Mouse (Mus musculus): ENCODE data around the gene Dab1.

Dab1 gene

GRCm38 (mm10) chr4:104597490-104598465 lies 978.6 kb downstream of the Dab1 start:
- DNase-seq (ENCODE audit: low read depth): no peak

- no peak for DNase-seq (ENCODE audit: low read depth)
Observed at GRCm38 (mm10) chr4:104602804-104603203, 983.6 kb downstream of the Dab1 start.

GRCm38 (mm10) chr4:104604298-104604697 lies 985.1 kb downstream of the Dab1 start:
- DNase-seq (ENCODE audit: low read depth): no peak

- no peak for DNase-seq (ENCODE audit: low read depth)
Observed at GRCm38 (mm10) chr4:104606881-104607280, 987.7 kb downstream of the Dab1 start.

- no peak for DNase-seq (ENCODE audit: low read depth)
Observed at GRCm38 (mm10) chr4:104607636-104608035, 988.5 kb downstream of the Dab1 start.

GRCm38 (mm10) chr4:104619452-104619851 lies 1000.3 kb downstream of the Dab1 start:
- no peak for DNase-seq (ENCODE audit: low read depth)

- no peak for DNase-seq (ENCODE audit: low read depth)
Observed at GRCm38 (mm10) chr4:104625316-104625715, 1006.2 kb downstream of the Dab1 start.

GRCm38 (mm10) chr4:104628708-104629107 lies 1009.5 kb downstream of the Dab1 start:
- DNase-seq (ENCODE audit: low read depth): no peak

- DNase-seq (ENCODE audit: low read depth): no peak
Observed at GRCm38 (mm10) chr4:104637016-104637415, 1017.9 kb downstream of the Dab1 start.

GRCm38 (mm10) chr4:104640617-104641016 lies 1021.5 kb downstream of the Dab1 start:
- no peak for DNase-seq (ENCODE audit: low read depth)

- no peak for DNase-seq (ENCODE audit: low read depth)
Observed at GRCm38 (mm10) chr4:104642761-104643469, 1023.8 kb downstream of the Dab1 start.

GRCm38 (mm10) chr4:104643534-104644356 lies 1024.6 kb downstream of the Dab1 start:
- DNase-seq (ENCODE audit: low read depth): no peak

GRCm38 (mm10) chr4:104644357-104644630 lies 1025.1 kb downstream of the Dab1 start:
- no peak for DNase-seq (ENCODE audit: low read depth)

GRCm38 (mm10) chr4:104644862-104645261 lies 1025.7 kb downstream of the Dab1 start:
- DNase-seq (ENCODE audit: low read depth): no peak

- no peak for DNase-seq (ENCODE audit: low read depth)
Observed at GRCm38 (mm10) chr4:104651761-104652160, 1032.6 kb downstream of the Dab1 start.

- no peak for DNase-seq (ENCODE audit: low read depth)
Observed at GRCm38 (mm10) chr4:104656728-104657127, 1037.6 kb downstream of the Dab1 start.

- no peak for DNase-seq (ENCODE audit: low read depth)
Observed at GRCm38 (mm10) chr4:104662841-104663614, 1043.9 kb downstream of the Dab1 start.

- DNase-seq (ENCODE audit: low read depth): no peak
Observed at GRCm38 (mm10) chr4:104665553-104665952, 1046.4 kb downstream of the Dab1 start.

GRCm38 (mm10) chr4:104666831-104667551 lies 1047.8 kb downstream of the Dab1 start:
- no peak for DNase-seq (ENCODE audit: low read depth)

GRCm38 (mm10) chr4:104668061-104668460 lies 1048.9 kb downstream of the Dab1 start:
- DNase-seq (ENCODE audit: low read depth): no peak

GRCm38 (mm10) chr4:104669406-104669805 lies 1050.2 kb downstream of the Dab1 start:
- no peak for DNase-seq (ENCODE audit: low read depth)
